Mouse (Mus musculus): ENCODE measurements around the gene Scnn1b.
A peak's percentile ranks its signal among the peaks of the same experiment; 100 is the strongest.

Scnn1b gene

DNA sequence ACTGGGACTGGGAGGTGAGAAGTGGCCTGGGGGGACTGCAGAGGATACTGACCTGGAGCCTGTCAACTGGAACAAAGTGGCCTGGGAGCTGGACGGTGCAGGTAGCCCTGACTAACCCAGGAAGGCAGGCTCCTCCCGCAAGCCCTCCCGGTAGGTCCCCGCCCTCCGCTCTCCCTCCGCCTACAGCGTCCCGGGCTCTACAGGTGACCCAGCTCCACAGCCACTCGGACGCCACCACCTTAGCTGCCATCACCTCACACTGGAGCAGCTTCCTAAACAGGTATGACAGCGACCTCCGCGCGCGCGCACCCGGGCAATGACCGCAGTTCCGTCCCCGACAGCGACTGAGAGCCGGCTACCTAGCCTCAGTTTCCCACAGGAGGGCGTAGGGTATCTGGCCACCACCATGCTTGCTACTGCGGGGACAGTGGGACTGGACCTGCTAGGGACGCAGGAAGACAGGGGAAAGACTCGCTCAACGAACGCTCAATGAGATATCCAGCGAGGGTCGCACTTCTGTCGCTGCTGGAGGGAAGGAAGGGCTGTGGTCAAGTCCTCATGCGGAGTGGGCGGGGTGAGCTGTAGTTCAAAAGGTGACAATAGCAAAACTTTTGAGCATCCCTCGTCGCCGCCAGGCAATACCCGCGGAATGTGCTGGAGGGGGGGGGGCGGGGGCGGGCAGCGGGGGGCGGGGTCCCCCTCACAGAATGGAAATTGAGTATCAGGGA lies at the start of gene Scnn1b:
Gene Scnn1b (plus strand): TSS at position 181 of the 728 bp plus-strand sequence.
- DNase-seq (ENCODE audit: low spot score in 2 of 2), result no peak

DNA sequence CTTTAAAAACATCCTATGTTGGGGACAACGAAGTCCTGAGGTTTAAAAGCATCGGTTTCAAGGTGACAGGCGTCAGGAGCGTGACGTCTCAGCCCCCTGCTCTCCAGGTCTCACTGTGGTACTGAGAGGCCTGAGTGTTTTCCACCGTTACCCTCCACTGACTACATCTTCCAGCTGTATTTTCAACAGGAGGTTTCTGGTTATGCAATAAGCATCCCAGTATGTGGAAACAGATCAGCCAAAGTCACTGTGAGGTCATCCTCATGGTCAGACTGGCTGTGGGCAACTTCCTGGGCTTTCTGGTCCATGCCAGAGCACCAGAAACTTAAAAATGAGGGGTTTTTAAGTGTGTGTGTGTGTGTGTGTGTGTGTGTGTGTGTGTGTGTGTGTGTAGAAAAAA lies 43.2 kb upstream of the Scnn1b start:
- no peak for DNase-seq (ENCODE audit: low spot score in 2 of 2)

DNA sequence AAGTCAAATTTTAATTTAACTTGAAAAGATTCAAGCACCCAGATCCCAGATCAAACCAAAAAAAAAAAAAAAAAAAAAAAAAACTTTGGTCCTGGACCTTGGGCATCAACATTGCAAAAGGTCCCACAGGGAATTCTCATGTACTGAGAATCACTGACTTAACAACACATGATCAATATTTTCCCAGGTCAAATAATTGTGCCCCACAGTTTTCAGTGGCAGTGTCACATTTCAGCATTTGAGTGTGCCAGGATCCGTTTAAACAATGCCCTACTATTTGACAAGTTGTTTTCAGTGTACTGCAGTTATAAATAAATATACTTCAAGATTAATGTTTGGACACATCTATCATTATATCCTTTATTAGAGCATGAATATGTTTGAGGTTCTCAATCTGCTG lies 36.4 kb upstream of the Scnn1b start:
- DNase-seq (ENCODE audit: low spot score in 2 of 2), result no peak

DNA sequence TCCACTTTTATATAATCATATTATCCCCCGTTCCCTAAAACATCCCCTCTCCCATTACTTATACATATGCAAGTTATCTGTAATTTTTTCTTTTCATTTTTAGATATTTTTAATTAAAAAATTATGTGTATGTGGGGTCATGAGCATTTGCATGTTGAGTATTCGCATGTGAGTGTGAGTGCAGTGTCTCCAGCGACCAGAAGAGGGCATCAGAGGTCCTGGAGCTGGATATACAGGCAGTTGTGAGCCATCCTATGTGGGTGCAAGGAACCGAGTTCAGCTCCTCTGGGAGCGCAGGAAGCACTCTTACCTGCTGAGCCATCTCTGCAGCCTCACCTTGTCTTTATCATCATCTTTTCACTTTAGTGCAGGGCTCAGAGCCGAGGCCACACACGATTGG lies 29.4 kb upstream of the Scnn1b start:
- DNase-seq (ENCODE audit: low spot score in 2 of 2), result no peak

DNA sequence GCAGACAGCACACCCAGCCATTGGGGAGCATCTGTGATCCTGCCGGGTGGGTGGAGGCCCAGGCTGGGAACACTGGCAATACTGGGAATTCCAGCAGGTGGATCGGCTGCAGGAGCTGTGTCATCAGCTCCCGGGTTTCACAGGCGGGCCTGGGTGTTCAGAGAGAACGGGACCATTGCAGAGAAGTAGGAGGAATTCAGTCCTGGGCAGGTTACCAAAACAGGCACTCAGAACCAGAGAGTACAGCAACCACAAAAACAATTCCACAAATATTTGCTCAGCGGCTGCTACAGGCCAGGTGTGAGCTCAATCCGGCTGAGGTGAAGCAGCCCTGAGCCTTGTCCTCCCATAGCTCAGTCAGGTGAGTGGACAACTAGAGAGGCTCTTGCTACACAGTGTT lies 28.0 kb upstream of the Scnn1b start:
- no peak for DNase-seq (ENCODE audit: low spot score in 2 of 2)

DNA sequence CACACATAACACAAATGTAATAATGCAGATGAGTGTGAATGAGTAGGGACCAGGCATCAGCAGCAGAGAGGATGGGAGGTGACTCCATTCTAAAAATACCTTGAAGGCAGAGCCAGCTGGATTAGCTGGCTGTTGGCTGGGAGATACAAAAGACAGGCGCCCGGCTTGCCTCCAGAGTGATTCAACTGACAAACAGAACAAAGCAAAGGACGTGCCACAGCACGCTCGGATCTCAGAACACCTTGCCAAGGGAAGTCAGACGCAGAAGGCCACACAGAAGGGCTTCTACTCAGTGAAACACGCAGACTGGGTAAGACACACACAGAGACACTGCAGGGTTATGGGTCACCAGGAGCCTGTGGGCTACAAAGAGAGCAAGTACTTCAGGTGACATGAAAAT lies 24.0 kb upstream of the Scnn1b start:
- DNase-seq (ENCODE audit: low spot score in 2 of 2), result peak; percentile 12 to 33

DNA sequence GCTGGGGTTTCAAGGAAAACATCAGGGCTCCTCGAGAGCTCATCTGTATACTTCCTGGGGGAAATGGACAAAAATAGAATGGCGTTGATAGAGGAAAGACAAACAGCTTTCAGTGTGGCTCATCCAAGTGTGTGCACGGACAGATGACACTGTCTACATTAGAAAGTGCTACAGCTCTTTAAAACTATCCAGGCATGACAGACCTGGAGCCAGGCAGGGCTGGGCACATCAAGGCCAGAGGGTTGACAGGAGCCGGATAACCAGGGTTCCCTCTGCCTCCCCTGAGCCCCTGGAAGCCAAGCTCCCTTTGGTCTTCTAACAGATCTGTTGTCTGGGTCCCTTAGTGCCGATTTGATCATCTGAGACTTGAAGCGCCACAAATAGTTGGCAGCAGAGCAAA lies 22.6 kb upstream of the Scnn1b start:
- DNase-seq (ENCODE audit: low spot score in 2 of 2), result no peak

DNA sequence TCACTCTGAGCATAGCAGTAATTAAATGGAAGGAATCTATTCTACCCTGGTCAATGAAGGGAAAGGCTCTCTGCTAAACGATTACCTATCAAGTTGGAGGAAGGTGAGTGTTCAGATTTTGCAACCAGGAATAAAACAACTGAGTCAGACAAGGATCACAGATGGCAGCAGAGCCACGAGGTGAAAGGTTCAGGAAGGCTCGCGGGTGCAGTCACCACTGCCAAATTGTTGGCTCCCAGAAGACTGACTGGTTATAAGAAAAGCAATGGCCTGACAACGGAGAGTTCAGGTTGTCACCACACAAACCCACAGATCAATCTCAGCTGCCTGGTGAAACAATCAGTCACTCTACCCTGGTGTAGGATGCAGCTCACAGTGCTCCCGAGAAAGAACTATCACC lies 18.9 kb upstream of the Scnn1b start:
- no peak for DNase-seq (ENCODE audit: low spot score in 2 of 2)

DNA sequence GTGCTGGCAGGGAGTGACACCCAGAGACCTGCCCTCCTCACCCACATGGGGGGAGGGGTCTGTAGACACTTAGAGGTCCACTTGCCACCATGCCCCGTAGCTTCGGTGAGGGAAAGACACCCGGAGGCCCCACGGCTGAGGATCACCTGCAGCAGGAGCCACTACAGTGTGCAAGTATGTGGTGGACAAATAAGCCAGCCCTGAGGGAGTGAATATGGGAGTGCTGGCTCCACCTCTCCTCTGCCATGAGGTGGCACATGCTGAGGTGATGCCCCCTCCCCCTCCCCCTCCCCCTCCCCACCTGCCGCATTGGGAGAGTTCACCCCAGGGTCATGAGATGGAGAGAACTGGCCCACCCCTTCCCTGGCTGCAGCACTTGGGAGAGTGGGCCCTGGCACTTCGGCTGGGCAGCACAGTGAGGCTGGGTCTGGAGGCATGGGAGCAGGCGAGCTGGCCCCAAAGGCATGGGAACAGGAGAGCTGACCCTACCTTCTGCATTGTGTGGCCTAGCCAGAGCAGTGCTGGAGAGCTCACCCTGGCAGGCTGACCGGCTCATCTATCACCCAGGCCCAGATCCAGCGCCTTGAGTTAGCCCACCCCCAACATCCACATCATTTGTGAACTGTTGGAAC lies 16.2 kb upstream of the Scnn1b start:
- no peak for DNase-seq (ENCODE audit: low spot score in 2 of 2)

DNA sequence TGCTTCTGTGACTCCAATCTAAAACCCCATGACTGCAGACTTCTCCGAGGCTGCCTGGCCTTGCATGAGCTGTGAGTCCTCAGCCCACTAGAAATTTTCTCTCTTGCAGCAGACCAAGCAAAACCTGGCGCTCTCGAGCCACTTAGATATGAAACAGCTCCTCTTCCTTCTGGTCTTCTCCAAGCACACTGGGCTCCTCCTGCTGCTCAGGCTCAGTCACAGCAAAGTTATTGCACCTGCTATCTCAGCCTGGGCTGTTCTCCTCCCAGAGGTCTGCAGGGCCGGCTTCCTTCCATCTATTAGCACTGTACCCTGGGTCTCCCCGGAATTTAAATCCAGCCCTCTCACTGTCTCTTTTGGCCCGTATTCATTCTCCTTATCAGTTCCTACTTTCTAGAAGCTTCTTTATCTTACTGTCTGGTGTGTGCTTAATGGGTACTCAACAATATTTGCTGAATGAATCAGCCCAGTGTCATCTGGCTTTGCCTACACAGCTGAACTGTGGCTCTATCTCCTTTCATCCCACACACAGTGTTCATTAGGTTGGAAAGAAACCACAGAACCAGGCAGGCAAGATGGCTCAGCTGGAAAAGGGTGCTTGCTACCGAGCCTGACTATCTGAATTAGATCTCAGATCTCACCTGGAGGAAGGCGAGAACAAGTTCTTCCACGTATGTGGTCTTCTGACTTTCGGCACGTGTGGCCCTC lies 7.5 kb upstream of the Scnn1b start:
- DNase-seq (ENCODE audit: low spot score in 2 of 2), result no peak

DNA sequence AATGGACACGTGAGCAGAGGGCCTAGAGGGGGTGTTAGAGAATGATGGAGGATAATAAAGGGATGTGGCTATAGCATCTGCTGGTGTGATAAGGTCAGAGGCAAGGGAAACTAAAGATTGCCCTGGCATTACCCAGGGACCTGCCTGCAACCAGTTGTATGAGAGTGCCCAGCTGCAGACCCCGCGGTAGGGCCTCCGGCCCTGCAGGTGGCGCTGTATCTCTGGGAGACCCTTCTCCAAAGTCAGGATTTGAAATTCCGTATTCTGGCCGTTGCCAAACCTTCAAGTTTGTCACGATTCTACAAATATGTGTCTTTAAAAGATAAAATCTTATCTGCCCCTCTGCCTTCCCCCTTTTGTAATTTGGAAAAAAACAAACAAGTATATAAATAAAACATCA lies 5.9 kb upstream of the Scnn1b start:
- no peak for DNase-seq (ENCODE audit: low spot score in 2 of 2)

DNA sequence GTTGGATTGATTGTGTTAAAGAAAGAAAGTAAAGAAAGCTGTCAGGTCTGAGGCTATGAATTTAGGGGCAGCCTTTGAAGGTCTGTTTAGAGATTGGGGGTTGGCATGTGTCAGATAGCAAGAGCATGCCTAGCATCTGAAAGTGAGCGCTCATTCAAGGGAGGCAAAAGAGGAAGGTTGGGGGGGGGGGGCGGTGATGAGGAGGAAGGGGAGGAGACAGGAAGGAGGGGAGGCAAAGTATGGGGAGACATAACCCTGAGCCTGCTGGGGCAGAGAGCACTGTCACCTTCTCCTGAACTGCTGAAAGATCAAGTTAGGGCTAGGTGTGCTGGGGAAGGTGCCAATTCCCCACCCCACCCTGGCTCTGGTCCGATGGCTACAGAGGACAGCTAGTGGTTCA lies 6.8 kb downstream of the Scnn1b start:
- DNase-seq (ENCODE audit: low spot score in 2 of 2), result no peak

DNA sequence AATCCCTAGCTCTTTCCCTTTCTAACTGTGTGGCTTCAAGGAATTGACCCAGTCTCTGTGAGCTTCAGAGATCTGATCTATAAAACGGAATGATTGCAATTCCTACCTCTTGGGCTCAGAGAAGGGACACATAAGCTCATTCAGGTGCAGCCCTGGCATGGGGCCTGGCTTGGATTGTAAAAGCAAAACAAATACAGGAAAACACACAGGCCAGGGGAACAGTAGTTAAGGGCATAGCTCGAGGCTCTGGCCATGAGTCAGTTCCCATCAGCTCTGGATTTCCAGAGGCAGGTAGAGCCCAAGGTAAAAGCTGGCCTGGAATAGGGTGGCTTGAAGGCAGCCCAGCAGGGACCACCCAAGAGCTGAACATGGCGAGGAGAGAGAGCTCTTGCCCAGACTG lies 9.2 kb downstream of the Scnn1b start:
- DNase-seq (ENCODE audit: low spot score in 2 of 2), result no peak

DNA sequence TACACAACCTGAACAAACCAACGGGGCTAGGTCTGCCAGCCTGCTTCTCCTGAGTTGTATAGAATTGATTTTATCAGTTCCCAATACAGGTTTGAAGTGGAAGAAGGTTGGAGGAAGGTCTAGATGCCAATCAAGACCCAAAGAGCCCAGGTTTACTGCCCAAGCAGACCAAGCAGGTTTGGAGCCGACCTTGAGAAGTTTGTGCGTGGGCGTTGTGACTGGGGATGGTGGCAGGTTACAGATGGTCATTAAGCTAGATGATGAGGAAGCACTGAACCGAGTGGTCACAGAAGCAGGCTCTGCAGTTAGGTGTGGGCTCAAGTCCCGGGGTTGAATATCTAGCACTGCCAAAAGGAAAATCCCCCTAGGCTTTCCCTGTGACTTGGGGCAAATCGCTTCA lies 9.9 kb downstream of the Scnn1b start:
- no peak for DNase-seq (ENCODE audit: low spot score in 2 of 2)

DNA sequence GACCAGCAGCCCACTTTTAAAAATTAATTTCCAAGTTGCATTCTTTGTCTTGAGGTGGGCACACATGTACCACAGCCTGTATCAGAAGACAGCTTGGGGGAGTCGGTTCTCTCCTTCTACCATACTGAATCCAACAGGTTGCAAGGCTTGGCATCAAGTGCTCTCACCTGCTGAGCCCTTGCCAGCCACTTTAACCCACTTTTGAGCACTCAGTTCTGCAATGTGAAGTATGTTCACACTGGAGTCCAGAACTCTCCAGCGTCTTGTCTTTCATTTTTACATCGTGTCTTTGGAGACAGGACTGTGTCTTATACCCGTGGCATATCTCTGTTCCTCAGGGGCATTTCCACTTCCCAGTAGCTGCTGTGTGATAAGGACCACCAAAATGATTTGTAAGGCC lies 15.4 kb downstream of the Scnn1b start:
- DNase-seq (ENCODE audit: low spot score in 2 of 2), result no peak

DNA sequence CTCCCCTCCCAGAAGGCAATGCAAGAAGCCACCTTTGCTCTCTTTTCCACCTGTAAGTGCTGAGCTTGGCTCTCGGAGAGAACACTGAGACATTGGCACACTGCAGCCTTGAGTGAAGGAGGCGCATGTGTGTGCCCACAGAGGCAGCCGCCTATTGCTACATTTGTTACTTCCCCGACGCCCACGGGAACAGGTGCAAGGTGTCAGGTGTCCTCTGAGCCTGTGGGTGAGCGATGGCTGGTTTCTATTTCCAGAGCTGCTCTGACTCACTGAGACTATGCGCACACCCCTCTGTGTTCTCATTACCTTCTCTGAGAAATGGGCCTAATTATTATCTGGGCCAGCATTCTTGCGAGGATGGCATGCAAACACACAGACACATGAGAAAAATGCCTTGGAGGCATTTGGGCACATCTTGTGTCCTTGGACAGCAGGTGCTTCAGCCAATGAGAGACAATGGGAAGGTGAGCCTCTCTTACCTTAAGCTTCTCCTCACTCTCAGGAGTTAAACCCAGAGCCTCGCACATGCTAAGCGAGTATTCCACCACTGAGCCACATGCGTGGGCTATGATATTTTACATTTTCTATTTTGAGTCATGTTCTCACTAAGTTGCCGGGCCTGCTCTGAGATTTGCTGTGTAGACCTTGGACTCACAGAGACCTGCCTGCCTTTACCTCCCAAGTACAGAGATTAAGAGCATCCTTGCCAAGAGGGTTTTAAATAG lies 26.0 kb downstream of the Scnn1b start:
- DNase-seq (ENCODE audit: low spot score in 2 of 2), result peak; percentile 66 to 69

DNA sequence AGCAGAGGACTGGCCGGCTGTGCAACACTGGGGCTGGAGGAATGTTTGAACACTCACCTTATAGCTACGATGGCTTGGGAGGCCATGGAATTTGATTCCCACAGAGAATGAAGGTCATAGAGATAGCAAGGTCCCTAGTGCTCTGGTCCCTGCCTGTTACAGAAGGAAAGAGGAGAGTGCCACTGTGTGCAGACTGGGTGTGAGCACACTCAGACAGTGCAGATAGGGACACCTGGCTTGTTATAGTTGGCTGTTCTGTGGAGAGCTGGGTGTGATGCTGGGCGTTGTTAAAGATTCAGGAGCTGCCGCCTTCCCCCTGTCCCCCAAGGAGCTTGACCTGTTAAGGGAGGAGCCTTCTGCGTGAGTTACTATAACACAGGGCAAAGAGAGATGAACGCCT lies 31.9 kb downstream of the Scnn1b start:
- no peak for DNase-seq (ENCODE audit: low spot score in 2 of 2)

DNA sequence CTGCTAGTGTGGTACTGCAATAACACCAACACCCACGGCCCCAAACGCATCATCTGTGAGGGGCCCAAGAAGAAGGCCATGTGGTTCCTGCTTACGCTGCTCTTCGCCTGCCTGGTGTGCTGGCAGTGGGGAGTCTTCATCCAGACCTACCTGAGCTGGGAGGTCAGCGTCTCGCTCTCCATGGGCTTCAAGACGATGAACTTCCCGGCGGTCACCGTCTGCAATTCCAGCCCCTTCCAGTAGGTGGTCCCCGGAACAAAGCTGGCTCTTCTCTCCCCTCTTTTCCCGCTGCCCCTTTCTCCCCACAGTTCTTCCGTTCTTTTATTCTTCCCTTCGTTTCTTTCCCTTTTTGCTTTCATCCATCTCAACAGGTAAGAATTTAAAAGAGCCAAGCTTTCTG lies 34.5 kb downstream of the Scnn1b start:
- DNase-seq (ENCODE audit: low spot score in 2 of 2), result no peak

DNA sequence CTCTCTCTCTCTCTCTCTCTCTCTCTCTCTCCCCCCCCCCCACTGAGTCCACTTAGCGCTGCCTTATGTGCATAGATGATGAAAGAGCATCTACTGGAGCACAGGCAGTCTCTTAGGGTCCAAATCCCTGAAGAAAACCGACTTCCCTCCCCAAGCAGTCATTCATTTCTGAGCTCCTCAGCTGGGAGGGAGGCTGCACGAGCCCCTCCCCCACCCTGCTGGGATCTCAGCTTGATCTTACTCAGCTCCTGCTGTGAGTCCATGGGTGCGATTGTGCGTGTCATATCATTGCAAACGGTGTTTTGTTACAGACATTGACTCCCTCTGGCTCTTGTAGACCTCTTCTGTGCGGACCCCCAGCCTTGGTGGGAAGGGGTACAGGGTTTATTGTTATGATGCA lies 35.1 kb downstream of the Scnn1b start:
- DNase-seq (ENCODE audit: low spot score in 2 of 2), result no peak

DNA sequence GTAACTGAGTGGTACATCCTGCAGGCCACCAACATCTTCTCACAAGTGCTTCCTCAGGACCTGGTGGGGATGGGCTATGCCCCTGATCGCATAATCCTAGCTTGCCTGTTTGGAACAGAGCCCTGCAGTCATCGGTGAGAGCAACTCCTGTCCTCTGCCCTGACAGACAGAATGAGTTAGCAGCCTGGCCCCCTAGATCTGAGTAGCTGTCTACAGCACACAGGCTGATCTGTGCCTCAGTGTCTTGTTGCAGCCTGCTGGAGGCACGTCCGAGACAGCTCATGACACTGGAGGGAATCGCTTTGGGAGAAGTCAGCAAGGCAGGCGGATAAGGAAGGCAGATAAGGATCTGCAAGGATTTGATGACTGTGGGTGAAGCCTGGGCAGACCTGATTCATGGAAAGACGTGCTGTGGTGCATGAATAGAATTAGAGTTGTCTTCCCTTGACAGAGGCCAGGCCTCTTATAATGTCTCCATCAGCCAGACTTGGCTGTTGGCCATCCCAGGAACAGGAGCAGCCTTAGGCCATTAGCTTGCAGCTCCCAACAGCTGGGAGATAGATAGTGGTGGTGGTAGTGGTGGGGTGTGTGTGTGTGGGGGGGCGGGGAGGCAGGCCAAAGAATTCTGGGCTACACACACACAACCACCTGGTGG lies 38.0 kb downstream of the Scnn1b start:
- DNase-seq (ENCODE audit: low spot score in 2 of 2), result no peak

DNA sequence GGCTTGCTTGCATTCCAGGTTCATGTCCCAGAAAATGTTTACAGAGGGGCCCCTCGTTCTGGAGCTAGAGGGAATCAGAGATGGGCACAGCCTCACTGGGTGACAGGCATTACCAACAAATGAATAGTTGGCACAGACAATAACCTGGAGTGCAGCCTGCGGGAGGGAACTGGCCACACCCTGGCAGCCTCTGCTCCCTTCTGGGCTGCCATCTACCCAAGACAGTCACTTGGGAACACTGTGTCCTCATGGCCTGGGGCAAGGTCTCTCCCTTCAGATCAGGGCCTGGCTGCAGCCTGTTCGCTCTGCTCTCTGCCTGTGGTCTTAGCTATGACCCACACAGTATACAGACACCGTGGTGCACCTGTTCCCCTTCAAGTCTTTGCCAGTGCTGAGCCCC lies 42.0 kb downstream of the Scnn1b start:
- no peak for DNase-seq (ENCODE audit: low spot score in 2 of 2)

DNA sequence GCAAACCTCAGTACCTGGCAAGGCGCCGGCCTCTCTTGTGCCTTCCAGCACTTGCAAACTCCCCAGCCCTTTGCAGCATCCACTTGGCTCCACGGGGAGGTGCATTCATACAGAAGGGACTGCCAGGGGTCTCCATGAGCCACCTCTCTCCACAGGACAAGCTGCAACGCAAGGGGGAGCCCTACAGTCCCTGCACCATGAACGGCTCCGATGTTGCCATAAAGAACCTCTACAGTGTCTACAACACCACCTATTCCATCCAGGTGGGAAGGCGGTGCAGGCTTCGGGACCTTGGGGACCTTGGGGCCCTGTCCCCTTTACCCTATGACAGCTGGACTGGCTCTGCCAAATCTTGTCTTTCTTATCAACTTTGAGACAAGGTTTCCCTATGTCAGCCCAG lies 47.4 kb downstream of the Scnn1b start:
- no peak for DNase-seq (ENCODE audit: low spot score in 2 of 2)

Measured in right cerebral cortex, postnatal 36 days (tissue).